Mouse (Mus musculus) lung, postnatal 10 days (tissue): Measurements from ENCODE around the gene Hfe2.
A peak's percentile ranks its signal among the peaks of the same experiment; 100 is the strongest.
"Not testable (repeated sequence)": the region's sequence is repeated elsewhere in the genome, so short reads cannot be mapped to it uniquely, and the experiment has no call there.

ENCODE experiments used
- DNase-seq: peaks from one replicate; pipeline ENCODE4 v3.0.0; 2021

Hfe2 gene

DNA sequence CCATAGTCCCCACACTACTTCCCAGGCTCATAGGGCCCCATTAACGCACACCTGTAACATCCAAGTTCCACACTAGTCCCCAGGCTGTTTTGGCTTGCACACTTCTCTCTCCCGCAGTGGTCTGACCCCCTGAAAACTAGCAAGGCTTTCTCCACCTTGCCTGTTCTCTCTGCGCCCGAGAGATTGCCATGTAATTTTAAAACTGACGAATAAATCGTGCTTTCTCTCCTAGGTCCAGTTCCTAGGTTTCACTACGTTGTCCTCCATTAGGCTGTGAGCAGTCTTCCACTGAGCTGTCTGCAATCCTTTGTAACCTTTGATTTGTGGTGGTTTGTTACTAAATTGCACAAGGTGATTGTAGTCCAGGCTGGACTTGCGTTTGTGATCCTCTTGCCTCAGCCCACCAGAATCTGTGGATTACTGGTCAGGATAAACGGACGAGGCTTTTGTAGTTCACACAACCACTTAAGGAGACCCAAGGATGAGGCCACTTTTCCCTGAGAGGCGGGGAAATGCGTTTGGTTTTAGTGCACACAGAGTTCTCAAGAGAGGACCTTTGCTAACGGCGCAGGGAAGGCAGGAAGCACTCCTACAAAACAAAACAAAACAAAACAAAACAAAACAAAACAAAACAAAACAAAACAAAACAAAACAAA lies 28.2 kb upstream of the Hfe2 start:
- peak; percentile 5 for DNase-seq

DNA sequence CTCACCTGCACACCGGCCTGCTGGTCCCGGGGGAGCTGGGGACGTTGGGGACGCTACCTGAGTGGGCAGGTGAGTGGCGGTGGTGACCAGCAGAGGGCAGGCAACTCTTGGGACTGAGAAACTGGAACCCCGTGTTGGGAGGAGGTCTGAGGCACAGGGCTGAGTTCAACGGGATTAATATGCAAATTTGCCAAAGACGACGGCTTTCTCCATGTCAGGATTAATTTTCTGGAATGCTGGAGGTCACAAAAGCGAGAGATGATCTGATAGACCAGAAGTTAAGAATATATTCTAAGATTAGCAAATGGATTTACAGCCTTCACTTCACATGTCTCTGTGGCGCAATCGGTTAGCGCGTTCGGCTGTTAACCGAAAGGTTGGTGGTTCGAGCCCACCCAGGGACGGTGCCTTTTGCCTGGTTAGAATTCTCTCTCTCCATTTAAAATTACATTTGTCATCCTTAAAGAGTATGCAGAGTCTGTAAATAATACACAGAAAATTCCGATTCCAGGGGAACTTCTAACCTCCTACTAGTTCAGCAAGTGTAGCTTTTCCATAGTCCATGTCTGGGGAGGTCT lies 27.4 kb upstream of the Hfe2 start:
- DNase-seq, result peak; percentile 81

DNA sequence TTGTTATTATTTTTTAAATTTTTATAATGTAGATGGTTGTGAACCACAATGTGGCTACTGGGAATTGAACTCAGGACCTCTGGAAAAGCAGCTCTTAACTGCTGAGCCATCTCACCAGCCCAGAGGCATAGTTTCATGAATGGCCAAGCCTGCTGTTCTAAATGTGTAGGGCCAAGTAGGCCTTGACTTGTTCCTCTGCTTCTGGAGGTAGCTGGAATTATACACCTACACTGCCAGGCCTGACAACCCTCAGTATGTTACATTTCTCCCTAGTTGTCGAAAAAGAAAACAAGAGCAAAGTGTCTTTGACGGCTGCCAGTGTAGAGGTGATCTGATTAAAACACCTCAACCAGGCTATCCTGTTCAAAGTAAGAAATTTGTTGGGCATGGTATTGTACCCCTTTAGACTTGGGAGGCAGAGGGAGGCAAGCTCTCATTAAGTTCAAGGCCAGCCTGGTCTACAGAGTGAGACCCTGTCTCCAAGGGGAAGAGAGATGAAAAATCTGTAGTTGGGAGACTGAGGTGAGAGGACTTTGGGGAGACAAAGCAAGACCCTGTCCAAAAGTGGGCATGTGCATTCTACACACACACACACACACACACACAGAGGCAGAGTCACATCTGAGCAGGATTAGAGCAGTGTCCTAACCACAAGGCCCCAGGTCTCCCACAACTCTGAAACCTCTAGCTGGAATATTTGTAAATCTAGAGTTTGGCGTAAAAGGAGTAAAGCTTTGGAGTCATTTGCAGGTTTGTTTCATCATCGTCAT lies 26.3 kb upstream of the Hfe2 start:
- DNase-seq, result peak; percentile 1

DNA sequence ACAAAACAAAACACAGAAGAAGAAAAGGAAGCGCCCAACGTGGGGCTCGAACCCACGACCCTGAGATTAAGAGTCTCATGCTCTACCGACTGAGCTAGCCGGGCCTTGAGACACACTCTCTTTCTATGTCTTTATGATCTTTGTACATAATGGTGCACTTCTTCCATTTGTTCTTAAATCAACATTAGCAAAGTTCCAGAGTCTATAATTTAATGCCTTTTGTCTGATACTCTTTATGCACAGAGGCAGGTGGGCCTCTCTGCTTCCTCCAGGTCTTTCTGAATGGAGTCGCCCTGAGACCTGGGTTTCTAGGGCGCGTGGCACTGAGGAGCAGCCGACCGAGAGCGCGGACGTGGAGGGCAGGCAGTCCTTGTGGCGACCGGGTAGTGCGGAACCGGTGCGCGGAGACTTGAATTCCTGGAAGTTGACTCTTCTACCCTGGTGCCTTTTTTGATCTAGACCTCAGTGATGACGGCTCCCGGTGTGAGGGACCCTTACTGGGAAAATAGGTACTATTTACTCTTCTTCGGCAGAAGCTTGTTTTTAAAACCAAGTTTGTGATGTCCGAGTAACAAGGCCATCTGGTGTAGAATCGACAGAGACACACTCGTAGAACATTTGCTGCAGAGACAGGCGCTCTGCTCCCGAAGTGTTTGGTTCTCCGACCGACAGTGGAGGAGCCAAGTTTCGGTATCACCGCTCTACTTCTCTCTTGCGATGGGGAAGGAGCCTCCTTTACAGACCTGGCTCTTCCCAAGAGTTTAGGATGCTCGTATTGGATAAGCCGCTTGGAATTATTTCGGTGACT lies 25.3 kb upstream of the Hfe2 start:
- peak; percentile 82 for DNase-seq

DNA sequence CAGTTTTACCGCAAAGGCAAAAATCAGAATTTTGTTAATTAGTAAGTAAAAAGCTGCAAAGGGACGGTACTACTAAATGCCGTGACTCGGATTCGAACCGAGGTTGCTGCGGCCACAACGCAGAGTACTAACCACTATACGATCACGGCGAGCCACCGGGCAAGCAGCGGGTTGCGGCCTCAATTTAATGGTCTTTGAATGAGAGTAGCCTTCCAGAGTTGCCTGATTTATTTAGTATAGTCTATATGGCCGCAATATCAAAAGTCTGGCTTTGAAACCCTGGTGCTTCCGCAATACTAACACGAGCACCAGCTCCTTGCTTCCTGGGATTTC lies 24.7 kb upstream of the Hfe2 start:
- peak; percentile 95 for DNase-seq

DNA sequence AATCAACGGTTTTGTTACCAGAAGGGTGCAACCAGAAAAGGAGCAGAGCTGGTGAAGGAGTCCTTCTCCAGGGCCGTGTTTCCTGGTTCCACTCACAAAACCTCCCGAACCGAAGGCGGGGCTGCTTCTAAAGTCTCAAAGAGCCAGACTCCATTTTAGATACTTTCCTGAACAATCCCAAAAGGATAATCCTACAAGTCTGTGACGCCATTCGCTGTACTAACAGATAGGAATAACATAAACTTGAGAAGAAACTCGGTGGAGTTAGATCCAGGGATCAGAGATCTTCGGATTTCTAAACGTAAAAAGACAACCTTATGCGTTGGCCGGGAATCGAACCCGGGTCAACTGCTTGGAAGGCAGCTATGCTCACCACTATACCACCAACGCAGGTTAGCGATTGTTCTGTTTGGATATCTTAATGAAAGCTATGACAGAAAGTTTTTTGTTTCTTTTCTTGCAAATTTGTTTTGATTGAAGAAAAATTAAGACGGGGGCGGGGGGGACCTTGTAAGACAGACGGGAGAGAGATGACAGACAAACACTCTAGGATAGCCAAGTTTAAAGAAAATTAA lies 24.2 kb upstream of the Hfe2 start:
- peak; percentile 90 for DNase-seq

DNA sequence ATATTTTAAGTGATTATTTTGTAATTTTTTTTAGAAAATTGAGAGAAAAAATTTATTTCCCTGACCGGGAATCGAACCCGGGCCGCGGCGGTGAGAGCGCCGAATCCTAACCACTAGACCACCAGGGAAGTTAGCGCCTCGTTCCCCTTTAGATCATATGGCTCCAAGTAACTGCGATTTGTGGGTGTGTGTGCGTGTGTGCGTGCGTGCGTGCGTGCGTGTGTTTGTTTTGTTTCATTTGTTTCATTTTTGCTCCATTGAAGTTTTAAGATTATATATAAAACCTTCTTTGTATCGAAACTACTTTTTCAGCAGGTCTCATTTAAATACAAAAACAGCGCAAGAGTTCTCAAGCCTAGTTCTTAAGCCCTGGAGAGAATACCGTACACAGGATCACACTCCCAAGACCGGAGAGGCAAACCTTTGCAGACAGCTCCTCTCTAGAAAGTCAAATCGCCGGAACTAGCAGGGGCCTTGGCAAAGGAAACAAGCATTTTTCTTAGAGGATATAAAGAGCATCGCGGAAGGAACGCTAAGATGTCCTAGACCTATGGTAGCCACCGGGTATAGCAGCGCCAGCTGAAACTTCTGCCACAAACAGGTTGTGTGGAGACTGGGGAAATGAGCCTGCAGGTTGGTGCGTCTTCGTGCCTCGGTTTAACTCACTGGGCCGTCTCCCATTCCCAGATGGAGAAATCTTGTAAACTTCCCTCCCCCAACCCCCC lies 23.4 kb upstream of the Hfe2 start:
- DNase-seq, result peak; percentile 91

DNA sequence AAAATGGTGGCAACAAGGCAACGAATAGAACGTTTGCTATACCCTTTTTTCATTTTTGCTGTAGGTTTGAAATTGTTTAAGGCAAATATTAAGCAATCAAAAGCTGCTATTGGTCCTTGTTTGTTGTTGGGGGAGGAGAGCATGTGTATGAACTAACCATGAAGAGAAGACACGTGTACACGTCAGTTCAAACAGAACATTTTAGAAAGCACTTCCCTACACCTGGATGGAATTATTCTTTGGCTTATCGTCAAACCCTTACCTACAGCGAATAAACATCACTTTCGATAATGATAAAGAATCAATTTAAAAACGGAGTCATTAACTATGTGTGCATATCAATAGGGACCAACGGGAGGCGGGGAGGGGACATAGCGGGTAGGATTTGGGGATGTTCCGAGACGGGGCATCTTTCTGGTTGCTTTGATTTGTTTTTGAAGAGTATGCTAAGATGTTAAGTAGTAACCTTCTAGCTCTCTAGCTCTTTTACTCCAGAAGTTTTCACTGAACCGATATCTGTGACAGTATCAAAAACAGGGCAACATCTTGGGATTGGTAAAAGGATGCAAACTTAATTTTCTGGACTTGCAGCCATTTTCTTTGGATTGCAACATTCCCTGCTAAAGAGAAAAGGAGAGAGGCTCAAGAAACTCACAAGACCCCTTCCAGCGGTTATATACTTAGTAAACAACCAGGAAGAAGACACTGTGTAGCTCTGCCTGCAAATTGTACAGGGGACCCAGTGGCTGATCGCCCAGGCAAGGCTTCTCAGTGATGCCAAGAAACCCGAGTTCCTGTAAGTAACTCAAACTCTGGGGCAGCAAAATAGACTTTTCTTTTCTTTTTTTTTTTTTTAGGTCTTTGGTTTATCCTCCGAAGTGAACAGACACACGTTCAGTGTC lies 22.5 kb upstream of the Hfe2 start:
- DNase-seq, result peak; percentile 13

DNA sequence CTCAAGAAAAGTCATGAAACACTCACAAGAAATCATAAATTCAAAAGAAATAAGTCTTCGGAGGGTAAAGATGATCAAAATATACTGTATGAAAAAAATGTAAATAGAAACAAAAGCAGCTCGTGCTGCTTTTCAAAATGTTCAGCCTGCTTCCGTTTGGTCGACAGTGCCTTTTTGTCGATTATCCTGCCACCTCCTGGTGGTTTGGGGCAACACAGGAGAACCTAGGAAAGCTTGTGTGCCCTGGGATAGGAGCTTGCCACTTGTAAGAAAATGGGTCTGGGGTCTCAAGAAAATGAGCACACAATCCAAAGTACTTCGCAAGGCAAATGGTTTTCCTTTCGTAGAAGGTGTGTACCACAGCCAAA lies 21.9 kb upstream of the Hfe2 start:
- peak; percentile 87 for DNase-seq

DNA sequence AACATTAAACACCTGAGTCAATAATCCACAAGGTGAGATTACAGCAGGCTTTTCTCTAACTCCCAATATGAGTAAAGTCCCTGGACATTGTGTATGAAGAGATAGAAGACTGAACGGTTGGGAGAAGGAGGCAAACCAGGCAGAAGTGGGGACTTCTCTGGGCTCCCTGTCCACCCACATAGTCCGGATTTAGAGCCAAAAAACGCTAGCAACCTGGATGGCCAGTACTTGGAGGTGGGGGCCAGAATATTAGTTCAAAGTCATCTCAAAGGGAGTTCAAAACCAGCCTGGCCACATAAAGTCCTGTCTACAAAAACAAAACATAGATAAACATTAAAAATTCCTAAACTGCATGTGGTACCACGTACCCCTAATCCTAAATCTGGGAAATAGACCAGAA lies 21.0 kb upstream of the Hfe2 start:
- peak; percentile 1 for DNase-seq

DNA sequence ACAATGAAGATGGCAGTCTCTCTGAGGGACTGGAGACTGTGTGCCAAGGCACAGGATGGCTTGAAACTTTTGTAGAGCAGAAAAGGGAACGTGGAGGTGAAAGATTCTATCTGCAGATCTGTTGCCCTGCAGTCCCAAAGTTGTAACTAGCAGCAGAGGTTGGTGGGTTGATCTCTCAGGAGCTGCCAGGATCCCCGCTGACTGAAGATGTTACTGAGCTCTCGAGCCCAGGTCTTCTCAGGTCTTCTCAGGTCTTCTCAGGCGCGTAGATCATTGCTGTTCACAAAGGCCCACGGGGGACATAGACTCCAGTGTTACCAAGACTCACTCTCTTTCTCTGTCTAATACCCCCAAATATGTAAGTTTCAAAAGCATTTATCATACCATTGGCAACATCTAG lies 20.0 kb upstream of the Hfe2 start:
- DNase-seq, result peak; percentile 1

DNA sequence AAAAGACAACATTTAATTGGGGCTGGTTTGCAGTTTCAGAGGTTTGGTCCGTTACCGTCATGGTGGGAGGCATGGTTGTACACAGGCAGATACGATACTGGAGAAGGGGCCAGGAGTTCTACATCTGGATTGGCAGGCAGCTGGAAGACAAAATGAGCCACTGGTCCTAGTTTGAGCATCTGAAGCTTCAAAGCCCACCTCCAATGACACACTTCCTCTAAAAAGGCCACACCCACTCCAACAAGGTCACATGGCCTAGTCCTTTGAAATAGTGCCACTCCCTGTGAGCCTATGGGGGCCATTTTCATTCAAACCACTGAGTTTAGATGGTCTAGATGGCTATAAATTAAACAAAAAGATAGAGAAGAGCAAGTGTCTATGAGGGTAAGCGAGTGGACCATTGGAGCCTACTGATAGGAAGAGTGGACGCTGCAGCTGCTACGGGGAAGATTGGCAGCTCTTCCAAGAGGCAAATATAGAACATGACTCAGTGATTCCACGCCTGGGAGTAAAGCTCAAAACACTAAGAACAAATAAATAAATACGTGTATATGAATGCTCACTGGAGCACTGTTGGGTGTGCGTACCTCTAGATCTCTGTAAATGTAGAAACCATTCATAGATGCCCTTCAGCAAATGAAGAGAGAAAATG lies 18.4 kb upstream of the Hfe2 start:
- DNase-seq, result peak; percentile 1

DNA sequence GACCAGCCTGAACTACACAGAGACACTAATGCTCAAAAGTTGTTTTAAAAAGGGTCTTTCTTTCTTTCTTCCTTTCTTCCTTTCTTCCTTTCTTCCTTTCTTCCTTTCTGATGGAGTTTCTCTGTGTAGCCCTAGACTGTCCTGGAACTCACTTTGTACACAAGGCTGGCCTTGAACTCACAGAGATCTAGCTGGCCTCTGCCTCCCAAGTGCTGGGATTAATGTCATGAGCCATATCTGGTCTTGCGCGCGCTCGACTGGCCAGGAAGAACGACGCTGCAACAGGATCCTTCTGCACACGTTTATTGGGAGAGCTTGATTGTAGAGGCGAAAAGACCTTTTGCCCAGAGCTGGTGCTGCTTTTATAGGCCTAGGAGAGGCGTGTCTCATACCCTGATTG lies 17.0 kb upstream of the Hfe2 start:
- DNase-seq, result not testable (repeated sequence)

DNA sequence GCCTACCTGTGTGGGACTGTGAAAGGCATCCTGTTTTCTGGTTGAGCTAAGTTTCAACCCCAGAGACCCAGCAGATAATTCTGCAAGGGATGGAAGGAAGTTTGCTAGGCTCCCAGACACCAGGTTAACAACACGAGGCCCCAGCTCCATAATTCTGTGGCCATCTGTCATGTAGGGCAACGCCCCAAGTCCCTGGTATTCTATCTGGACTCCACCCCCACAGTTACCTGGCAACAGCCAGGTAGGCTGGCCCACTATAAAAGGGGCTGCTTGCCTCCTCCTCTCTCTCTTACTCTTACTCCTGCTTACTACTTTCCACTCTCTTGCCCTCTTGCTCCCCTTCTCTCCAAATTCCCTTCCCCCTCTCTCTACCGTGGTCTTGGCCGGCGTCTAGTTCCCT lies 4.8 kb upstream of the Hfe2 start:
- no peak for DNase-seq

DNA sequence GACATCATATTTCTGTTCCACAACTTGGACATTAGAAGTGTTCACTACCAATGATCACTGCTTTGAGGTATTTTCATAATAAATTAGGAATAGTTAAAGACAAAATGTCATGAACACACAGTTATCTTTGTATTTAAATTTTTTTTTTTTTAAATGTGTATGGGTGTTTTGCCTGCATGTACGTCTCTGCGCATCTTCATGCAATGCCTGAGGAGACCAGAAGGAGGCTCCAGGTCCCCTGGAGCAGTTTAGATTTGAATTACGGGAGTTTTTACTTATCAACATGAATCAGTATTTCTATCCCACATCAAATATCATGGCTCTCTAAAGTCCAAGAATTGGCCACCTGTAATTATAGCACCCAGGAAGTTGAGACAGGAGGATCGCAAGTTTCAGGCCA lies 2.8 kb upstream of the Hfe2 start:
- DNase-seq, result peak; percentile 35

DNA sequence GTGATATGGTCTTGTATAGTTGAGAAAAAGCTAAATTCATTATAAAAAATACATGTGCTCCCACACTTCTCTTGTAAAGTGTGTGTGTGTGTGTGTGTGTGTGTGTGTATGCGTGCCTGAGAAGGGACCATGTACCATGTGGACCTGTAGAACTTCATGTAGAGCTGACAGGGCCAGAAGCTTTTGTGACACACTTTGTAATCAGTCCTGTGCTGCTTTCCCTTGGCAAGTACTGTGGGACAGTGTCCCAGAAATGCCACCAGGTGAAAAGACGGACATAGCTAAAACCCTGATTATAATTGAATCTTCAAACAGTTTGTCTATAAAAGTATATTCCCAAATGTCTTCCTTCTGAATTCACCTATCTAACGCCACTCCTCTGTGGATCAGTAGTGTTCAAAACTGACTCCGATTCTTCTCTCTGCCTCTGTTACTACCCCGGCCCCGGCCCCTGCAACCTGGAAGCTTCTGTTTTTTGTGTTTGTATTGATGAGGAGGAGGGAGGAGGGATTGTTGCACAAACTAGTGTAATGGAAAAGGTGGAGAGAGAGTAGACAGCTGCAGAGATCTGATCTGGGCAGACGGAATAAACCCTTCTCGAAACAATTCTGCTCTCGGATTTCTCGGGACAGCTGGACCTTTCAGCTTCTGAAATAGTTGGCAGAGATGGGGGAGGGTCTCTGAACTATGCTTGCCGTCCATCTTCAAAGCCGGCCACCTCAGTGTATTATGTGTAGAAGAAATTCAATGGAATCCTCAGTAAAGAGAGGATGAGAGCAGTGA lies 753 bp upstream of the Hfe2 start:
- DNase-seq, result no peak

DNA sequence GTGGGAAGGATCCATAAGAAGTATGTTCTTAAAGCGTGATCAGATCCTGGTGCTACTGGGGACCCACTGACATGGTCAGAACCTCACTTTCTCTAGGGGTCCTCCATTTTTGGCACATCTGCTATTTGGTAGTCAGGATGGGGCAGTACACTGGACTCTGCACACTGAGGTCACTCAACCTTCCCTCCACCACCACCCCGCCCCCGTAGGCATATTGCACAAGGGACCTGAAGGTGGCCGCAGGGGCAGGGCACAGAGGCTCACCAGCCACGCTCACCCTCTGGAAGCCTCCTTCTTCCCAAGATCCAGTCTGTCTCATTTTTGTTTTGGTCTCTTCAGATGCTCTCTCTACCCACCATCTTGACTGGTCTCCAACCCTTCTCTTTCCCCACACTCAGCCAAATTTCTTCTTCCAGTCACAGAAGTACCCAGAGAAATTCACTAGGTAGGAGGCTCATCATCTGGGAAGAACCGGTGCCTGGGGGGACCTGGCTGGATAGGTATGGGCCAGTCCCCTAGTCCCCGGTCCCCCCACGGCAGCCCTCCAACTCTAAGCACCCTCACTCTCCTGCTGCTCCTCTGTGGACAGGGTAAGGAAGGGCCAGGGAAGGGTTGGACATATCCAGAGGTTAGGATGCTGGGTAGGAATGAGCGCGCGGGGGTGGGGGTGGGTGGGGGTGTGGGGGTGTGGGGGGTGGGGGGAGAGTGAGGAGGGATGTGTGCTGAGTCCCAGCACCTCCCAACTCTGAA lies 1.2 kb downstream of the Hfe2 start:
- DNase-seq, result no peak

DNA sequence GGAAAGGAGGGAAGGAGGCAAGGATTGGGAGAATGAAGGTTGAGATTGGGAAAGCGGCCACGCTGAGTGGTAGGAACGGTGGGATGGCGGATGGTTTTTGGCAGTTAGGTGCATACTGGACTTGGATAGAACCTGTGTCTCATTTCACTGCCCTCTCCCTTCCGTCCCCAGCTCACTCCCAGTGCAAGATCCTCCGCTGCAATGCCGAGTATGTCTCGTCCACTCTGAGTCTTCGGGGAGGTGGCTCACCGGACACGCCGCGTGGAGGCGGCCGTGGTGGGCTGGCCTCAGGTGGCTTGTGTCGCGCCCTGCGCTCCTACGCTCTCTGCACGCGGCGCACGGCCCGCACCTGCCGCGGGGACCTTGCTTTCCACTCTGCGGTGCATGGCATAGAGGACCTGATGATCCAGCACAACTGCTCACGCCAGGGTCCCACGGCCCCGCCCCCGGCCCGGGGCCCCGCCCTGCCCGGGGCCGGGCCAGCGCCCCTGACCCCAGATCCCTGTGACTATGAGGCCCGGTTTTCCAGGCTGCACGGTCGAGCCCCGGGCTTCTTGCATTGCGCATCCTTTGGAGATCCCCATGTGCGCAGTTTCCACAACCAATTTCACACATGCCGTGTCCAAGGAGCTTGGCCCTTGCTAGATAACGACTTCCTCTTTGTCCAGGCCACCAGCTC lies 2.0 kb downstream of the Hfe2 start:
- no peak for DNase-seq

DNA sequence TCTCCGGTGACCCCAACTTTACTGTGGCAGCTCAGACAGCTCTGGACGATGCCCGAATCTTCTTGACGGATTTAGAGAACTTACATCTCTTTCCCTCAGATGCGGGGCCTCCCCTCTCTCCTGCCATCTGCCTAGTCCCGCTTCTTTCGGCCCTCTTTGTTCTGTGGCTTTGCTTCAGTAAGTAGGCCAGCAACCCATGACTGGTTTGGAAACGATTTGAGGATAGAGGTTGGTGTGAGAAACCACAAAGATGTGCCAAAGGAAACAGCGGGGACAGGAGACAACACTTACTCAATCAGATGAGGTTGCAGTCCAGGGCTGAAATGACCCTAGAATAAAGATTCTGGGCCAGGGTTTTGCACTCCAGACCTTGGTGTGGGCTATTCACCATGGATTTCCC lies 3.5 kb downstream of the Hfe2 start:
- no peak for DNase-seq
